Mouse (Mus musculus) spleen, postnatal 0 days (tissue): ENCODE results near the gene Map2k5. TPM values are rescaled to one million over a fixed set of nuclear protein-coding genes. Genes with fewer than 3 reads are reported as not detected.

ENCODE experiments used
- polyA plus RNA-seq: library from polyadenylated mRNA; unstranded; fragments of >200 nt; fragmentation: Nextera tagmentation; extraction: Ambion mirVana; gene quantifications from 2 replicates; pipeline ENCODE4 v1.2.1, GENCODE M21; 2015

Gene Map2k5
- 12.0 and 14.5 TPM in 2 replicates for polyA plus RNA-seq

GRCm38 (mm10) chr9:63377270-63378142 is at the start of gene Map2k5:
Gene Map2k5, minus strand, starts transcription at chr9:63377902.

GRCm38 (mm10) chr9:63398611-63399462 is 21.1 kb upstream of the Map2k5 start, which contains the start of gene 2300009A05Rik:
Gene 2300009A05Rik, minus strand, starts transcription at chr9:63399246.

GRCm38 (mm10) chr9:63148410-63149371 is 229.0 kb downstream of the Map2k5 start, which contains the start of gene Skor1:
Gene Skor1, minus strand, starts transcription at chr9:63148961.

Other genes starting within 250 kb of the Map2k5 start
- gene Skor1, start 228.9 kb downstream of the Map2k5 start, polyA plus RNA-seq, result not detected in 2 replicates
- 35.5 and 39.4 TPM in 2 replicates for gene 2300009A05Rik, start 21.3 kb upstream of the Map2k5 start, polyA plus RNA-seq
- 0.05 TPM in 1 of 2 replicates, not detected in the other for gene Iqch, start 224.6 kb upstream of the Map2k5 start, polyA plus RNA-seq
- 17.5 and 17.7 TPM in 2 replicates for gene Aagab, start 224.8 kb upstream of the Map2k5 start, polyA plus RNA-seq